Mouse (Mus musculus): ENCODE data around the gene BC025920.

DNA sequence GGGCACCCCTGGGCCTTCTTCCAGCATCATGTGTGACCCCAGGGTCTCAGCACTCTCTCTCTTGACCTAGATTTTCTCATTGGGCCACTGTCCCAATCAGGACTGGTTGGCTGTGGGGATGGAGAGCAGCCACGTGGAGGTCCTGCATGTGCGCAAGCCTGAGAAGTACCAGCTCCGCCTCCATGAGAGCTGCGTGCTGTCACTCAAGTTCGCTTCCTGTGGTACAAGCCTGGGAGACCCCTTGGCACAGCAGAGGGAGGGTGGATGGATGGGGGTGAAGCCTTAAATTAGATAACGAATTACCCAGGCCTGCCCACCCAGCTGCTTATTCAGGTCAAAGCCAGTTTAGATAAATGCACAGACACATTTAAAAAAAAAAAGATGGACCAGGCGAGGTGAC is 17.3 kb upstream of the BC025920 start:
- TF ChIP-seq ZKSCAN1 (IDR thresholded peaks at IDR 0.05; ENCODE audit: borderline replicate concordance, low read depth, low read length) (no peak), EP300 (IDR thresholded peaks at IDR 0.05; ENCODE audit: low read length) (no peak), CTCF (conservative IDR thresholded peaks at IDR 0.05 in 1 of 2, IDR thresholded peaks at IDR 0.05 in 1 of 2; ENCODE audit: low read depth in 2 of 2, low read length in 2 of 2) (no peak)

Data from CH12.LX (cell line).